Mouse (Mus musculus) thymus, postnatal 14 days (tissue): ENCODE results near the gene Pip4k2b.
"Not testable (repeated sequence)": the region's sequence is repeated elsewhere in the genome, so short reads cannot be mapped to it uniquely, and the experiment has no call there.

ENCODE experiments used
- DNase-seq: peaks from one replicate; pipeline ENCODE4 v3.0.0; 2021

The Pip4k2b gene

GRCm38 (mm10) chr11:97714356-97714755 is 30.1 kb downstream of the Pip4k2b start:
- no peak for DNase-seq

DNA sequence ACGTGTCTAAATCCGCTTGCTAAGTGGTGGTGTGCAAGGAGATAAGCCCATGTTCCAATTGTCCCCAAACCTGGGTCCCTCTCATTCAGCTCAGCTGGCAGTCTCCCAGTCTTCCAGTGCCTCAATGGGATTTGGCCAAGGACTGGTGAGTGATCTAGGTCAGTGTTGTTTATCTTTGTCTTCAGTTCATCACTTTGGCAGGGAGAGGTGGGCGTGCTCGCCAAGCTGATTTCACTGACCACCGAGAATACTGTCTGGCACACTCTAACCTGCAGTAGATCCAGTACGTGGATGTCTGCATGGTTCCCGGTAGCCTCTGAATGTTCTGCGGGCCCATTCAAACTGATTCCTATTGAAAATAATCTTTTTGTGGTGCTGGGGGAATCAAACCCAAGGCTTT is 30.6 kb downstream of the Pip4k2b start:
- DNase-seq: no peak

DNA sequence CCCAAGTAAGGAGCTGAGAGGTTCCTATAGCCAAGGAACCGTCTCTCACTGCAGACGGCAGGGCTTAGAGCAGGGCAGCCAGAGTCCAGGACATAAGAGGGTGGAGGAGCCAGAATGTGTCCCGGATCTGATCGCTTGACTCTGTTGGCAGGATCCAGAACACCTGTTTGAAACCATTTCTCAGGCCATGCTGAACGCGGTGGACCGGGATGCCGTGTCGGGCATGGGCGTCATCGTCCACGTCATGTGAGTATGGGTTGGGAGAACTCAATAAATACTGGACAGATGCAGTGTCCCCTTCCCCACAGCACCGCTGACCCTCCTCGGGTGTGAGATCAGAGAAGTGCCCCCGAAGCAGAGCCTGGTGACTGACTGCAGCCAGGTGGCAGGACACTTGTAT is 32.2 kb downstream of the Pip4k2b start:
- DNase-seq: no peak

- peak; percentile 26 for DNase-seq
Observed at GRCm38 (mm10) chr11:97711200-97711900, 33.2 kb downstream of the Pip4k2b start.

DNA sequence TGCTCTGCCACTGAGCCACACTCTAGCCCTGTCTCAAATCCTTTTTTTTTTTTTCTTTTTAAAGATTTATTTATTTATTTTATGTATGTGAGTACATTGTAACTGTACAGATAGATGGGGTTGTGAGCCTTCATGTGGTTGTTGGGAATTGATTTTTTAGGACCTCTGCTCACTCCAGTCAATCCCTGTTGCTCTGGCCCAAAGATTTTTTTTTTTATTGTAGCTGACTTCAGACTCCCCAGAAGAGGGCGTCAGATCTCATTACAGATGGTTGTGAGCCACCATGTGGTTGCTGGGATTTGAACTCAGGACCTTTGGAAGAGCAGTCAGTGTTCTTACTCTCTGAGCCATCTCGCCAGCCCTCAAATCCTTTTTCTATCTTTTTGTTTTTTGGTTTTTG is 34.4 kb downstream of the Pip4k2b start:
- not testable (repeated sequence) for DNase-seq

DNA sequence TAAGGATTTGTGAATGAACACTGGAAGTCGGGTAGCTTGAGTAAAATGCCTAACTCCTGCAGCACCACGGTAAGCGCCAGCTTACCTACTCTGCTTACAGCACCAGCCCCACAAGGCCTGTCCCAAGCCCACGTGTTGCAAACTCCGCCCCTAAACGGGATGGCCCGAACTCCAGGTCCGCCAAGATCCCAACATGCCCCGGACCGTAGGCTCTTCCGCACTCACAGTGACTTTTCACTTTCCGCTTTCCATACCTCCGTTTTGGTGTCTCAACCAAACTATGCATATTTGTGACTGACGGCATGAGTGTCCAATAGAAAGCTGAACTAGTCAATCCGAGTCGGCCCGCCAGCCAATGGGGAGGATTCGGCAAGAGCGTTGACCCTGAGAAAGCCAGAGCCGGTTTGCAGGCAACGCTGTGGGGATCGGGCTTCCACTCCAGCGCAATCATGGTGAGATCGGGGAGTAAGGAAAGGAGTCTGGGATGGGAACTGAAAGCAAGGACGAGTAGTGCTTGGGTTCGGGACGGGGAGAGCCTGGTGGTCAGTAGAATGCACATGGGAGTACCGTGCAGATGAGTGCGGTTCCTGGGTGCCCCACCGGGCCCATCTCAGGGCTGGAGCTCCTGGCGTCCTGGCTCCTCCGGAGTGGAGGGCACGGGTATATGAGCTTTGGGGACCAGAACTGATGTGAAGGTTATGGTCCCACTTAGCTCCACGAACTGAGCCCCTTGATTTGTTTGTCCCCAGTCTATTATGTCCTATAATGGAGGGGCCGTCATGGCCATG is 41.3 kb downstream of the Pip4k2b start, which contains the start of gene Psmb3:
TSS of gene Psmb3 (plus strand) at position 361 of the 788 bp plus-strand sequence.
- peak; percentile 98 for DNase-seq

DNA sequence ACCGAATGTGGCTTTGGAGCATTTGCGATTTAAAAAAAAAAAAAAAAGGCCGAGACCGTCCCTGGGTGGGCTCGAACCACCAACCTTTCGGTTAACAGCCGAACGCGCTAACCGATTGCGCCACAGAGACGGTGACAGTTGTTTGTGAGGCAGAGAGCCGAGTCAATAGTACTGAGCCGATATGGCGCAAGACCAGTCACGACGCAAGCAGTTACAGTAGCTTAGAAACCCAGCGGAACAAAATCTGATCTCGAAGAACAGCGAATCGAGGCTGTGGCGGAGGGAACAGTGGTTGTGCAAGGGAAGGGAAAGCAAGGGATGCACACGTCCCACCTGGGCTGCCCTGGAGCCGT is 42.1 kb downstream of the Pip4k2b start:
- peak; percentile 88 for DNase-seq

DNA sequence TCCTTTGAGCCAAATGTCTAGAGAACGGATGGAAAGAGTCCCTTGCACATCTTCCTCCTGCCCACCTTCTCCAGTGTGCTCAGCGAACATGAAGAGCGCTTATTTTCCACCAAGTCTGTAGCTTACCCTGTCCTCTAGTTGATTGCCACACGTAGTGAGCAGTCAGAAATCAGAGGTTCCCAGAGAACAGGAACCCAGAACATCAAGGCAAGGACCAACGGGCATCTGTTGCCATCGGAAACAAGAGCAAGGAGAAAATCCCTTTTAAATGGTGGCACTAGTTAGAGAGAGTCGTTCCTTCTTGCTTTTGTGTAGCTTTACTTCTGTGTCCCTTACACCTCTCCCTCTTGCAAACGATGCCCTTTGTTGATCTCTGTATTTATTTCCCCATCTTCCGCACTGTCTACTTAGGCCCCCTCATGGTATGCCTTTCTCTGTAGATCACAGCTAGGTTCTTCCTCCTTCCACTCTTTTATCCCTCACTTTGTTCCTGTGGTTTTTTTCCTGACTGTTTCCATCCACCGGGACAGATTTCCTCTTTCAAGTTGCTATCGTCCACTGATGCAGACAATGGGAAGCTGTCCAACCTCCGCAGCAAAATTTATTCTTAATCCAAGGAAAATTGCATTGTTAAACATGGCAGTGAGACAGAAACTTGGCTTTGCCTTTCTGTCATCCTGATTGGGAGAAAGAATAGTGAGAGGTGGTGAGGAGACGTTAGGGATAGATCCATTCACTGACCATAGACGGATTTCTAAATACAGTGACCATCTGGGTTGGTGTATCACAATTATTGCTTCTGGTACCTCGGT is 42.7 kb downstream of the Pip4k2b start:
- no peak for DNase-seq

- DNase-seq: no peak
Observed at GRCm38 (mm10) chr11:97700746-97701580, 43.5 kb downstream of the Pip4k2b start.

- peak; percentile 50 for DNase-seq
Observed at GRCm38 (mm10) chr11:97700003-97700745, 44.3 kb downstream of the Pip4k2b start, which contains the start of gene Pcgf2. Gene Pcgf2 (minus strand): TSS chr11:97700497.

- peak; percentile 26 for DNase-seq
Observed at GRCm38 (mm10) chr11:97699626-97700002, 44.9 kb downstream of the Pip4k2b start.

- DNase-seq: peak; percentile 57
Observed at GRCm38 (mm10) chr11:97698741-97699611, 45.5 kb downstream of the Pip4k2b start.

GRCm38 (mm10) chr11:97697891-97698529 is 46.5 kb downstream of the Pip4k2b start:
- no peak for DNase-seq

- no peak for DNase-seq
Observed at GRCm38 (mm10) chr11:97697199-97697890, 47.2 kb downstream of the Pip4k2b start.

DNA sequence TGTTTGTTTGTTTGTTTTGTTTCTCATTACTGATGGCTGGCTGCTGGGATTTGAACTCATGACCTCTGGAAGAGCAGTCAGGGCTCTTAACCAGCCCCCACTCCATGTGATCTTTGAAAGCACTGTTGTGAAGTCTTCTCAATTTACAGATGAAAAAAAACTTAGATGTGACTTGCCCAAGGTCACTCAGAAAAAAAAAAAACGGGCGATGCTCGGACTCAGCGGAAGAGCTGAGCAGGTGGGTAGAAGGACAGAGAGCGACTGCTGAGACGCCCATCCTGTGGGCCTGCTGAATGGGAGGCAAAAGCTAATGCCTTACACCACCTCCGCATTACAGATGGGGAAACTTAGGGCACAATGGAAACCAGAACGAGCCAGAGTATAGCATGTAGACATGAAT is 47.8 kb downstream of the Pip4k2b start:
- no peak for DNase-seq

DNA sequence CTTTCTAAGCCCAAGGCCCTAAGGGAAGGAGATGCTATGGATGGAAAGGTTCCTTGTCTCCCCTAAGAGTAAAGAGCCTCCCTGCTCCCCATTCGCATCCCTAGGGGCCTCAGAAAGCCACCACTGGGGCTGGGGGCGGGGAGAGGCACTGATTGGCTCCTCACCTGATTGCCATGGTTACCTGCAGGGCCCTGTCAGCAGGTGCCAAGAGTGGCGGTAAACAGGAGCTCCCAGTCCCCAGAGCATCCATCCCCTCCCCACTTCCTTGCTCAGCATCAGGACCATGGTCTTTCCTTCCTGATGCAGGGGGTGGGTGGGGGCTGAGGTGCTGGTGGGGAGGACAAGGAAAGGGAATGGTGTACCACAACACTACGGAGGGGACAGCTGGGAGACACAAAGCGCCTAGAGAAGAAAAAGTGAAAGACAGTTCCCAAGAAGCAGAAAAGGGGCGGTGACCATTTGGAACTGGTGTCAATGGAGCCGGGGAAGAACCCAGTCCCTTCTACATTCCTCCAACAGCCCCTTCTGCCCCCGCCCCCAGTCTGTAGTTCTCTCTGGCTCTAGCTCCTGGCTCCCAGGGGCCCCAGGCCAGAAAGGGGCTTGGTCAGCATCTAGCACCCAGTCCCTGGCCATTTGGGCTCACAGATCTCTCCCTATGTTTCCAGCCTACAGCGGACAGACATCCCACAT is 48.6 kb downstream of the Pip4k2b start:
- DNase-seq: no peak

GRCm38 (mm10) chr11:97694921-97695711 is 49.4 kb downstream of the Pip4k2b start:
- no peak for DNase-seq

- DNase-seq: no peak
Observed at GRCm38 (mm10) chr11:97694435-97694834, 50.1 kb downstream of the Pip4k2b start.
